In the genomic region with DNA sequence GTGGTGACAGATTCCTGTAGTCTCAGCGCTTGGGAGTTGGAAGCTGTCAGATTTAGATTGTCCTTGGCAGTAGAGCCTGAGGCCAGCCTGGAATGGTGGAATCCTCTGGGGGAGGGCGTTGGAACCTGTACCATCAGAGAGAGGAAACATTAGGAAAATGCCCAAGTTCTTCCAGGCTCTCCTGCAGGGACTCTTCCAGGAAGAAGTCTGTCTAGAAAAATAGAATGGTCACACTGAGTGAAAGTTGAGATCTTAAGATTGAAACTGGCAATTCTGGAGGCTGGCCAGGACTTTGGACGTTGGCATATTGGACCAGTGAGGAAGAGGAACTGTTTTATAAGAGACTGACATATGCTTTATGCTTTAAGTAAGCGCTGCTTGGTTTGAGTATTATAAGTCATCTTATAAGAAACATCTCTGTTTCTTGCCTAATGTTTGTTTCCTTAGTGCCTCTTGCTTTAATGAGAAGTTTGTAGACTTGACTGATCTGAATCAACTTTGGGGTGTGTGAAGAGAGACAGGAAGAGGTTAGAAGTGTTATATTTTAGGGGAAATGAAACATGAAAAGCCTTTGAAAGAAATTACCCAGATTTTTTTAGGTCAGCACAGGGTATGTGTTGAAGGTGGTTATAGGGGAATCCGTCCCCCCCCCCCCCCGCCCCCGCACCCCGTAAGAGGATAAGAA, we compare ENCODE assay signal across 13 mouse cellular contexts. TPM values are rescaled to one million over a fixed set of nuclear protein-coding genes. Genes with fewer than 3 reads are reported as not detected.
DNase-seq lines count a peak whose midpoint lies in the region; ATAC-seq and TF ChIP-seq lines count a peak whose summit lies in the region.
"Had no signal": no experiment of that assay in that cellular context is flagged by ENCODE, and none has a peak within 500 bp of the region (broad histone marks: within the 10 kb centered on the region; RNA-seq: fewer than 3 reads in every experiment).

No protein-coding gene starts in this region.

- no peak for TF ChIP-seq CTCF in liver, adult 2 months (IDR thresholded peaks at IDR 0.05; ENCODE audit: low read depth, low read length)

- H3K27me3 ChIP-seq in liver, adult 2 months (ENCODE audit: control insufficient read depth, insufficient read depth, low read length), result no peaks in the 10 kb centered on the region
- H3K27me3 ChIP-seq in liver, embryonic 12.5 days (replicated peaks), result no peaks in the 10 kb centered on the region
- H3K27me3 ChIP-seq in intestine, embryonic 16.5 days (replicated peaks; ENCODE audit: control insufficient read depth, insufficient read depth, low read length), result no peaks in the 10 kb centered on the region
- H3K27me3 ChIP-seq: limb, embryonic 13.5 days had no signal

- peaks cover 24% of the 10 kb centered on the region for H3K79me2 ChIP-seq in liver, adult 2 months (ENCODE audit: control insufficient read depth, insufficient read depth, low read length)

- H3K4me1 ChIP-seq in liver, adult 2 months (ENCODE audit: control insufficient read depth, insufficient read depth, low read length), result peaks cover 26% of the 10 kb centered on the region
- H3K4me1 ChIP-seq in liver, embryonic 12.5 days, result peaks cover 41% of the 10 kb centered on the region
- H3K4me1 ChIP-seq in intestine, embryonic 16.5 days (ENCODE audit: control insufficient read depth, insufficient read depth, low read length), result peaks cover 6% of the 10 kb centered on the region

- TF ChIP-seq POLR2A in liver, adult 2 months (IDR thresholded peaks at IDR 0.05; ENCODE audit: extremely low read depth, insufficient read depth, low read length), result no peak

- no peaks in the 10 kb centered on the region for H3K36me3 ChIP-seq in liver, adult 2 months (ENCODE audit: control insufficient read depth, insufficient read depth, low read length)
- H3K36me3 ChIP-seq in liver, embryonic 12.5 days, result no peaks in the 10 kb centered on the region
- no peaks in the 10 kb centered on the region for H3K36me3 ChIP-seq in intestine, embryonic 16.5 days (ENCODE audit: control insufficient read depth, insufficient read depth, low read length)
- H3K36me3 ChIP-seq: limb, embryonic 13.5 days had no signal

- no peak overlapping the region for H3K4me3 ChIP-seq in liver, adult 2 months (ENCODE audit: insufficient read depth, low read depth, low read length)
- no peak overlapping the region for H3K4me3 ChIP-seq in liver, embryonic 12.5 days
- no peak overlapping the region for H3K4me3 ChIP-seq in intestine, embryonic 16.5 days (ENCODE audit: low read length)
- H3K4me3 ChIP-seq: layer of hippocampus, adult 2 months; limb, embryonic 13.5 days had no signal

- WGBS in liver, adult 2 months, result 68% methylated on average over 8 of the region's 8 CpGs
- WGBS in liver, embryonic 12.5 days (ENCODE audit: insufficient replicate concordance), result 78% methylated on average over 8 of the region's 8 CpGs
- 86% methylated on average over 8 of the region's 8 CpGs for WGBS in intestine, embryonic 16.5 days

- H3K9ac ChIP-seq in liver, adult 2 months (ENCODE audit: low read depth, low read length), result no peak overlapping the region
- H3K9ac ChIP-seq in liver, embryonic 12.5 days, result no peak overlapping the region
- H3K9ac ChIP-seq in intestine, embryonic 16.5 days (ENCODE audit: low read depth, low read length), result no peak overlapping the region
- H3K9ac ChIP-seq: limb, embryonic 13.5 days had no signal

- H3K4me2 ChIP-seq in liver, embryonic 12.5 days, result no peak overlapping the region
- H3K4me2 ChIP-seq in intestine, embryonic 16.5 days (ENCODE audit: low read depth, low read length), result no peak overlapping the region
- H3K4me2 ChIP-seq: limb, embryonic 13.5 days had no signal

- no peak overlapping the region for H3K27ac ChIP-seq in liver, adult 2 months (replicated peaks; ENCODE audit: insufficient read depth, low read depth, low read length)
- H3K27ac ChIP-seq in liver, embryonic 12.5 days, result no peak overlapping the region
- no peak overlapping the region for H3K27ac ChIP-seq in intestine, embryonic 16.5 days (ENCODE audit: low read length)
- H3K27ac ChIP-seq: hindbrain, postnatal 0 days; layer of hippocampus, adult 2 months; limb, embryonic 13.5 days had no signal

- ATAC-seq in liver, embryonic 12.5 days, result no peak
- ATAC-seq in activated CD4-positive, CD25-positive, alpha-beta regulatory T cell, adult 4 months, result peak; percentile 67
- no peak for ATAC-seq in intestine, embryonic 16.5 days
- ATAC-seq: hindbrain, postnatal 0 days had no signal

- peak; percentile 33 for DNase-seq in liver, adult 2 months (ENCODE audit: extremely low read depth, low read depth, low spot score)
- peak; percentile 17 to 21 for DNase-seq in cerebellum, postnatal 10 days
- DNase-seq in naive thymus-derived CD4-positive, alpha-beta T cell, adult 2 months (ENCODE audit: low read depth), result peak; percentile 70
- no peak for DNase-seq in thymus, postnatal 36 days
- DNase-seq: adrenal gland, adult 2 months; heart, adult 18-20 months; lung, postnatal 14 days had no signal

- no peaks in the 10 kb centered on the region for H3K9me3 ChIP-seq in liver, embryonic 12.5 days (replicated peaks)
- H3K9me3 ChIP-seq in intestine, embryonic 16.5 days (ENCODE audit: control insufficient read depth, low read length), result no peaks in the 10 kb centered on the region
- H3K9me3 ChIP-seq: limb, embryonic 13.5 days had no signal

RNA-seq across cellular contexts. Expression of a gene that starts 2.6 kb away (rescaled TPM):
- 38.6 and 40.8 TPM in 2 replicates for total RNA-seq in liver, adult 2 months (2014; rRNA removed)
- 16.0 and 16.5 TPM in 2 replicates for polyA plus RNA-seq in liver, adult 2 months (2012; rRNA removed)
- 14.5 and 14.8 TPM in 2 replicates for polyA plus RNA-seq in liver, embryonic 12.5 days (2016; fragmentation: Nextera tagmentation; extraction: Ambion mirVana)
- polyA plus RNA-seq in activated CD4-positive, CD25-positive, alpha-beta regulatory T cell, adult 4 months (2017; shearing (Covaris generic)), result 10 to 100 TPM; 24.6 to 33.1 TPM
- 17.2 and 19.4 TPM in 2 replicates for polyA plus RNA-seq in intestine, embryonic 16.5 days (2015; fragmentation: Nextera tagmentation; extraction: Ambion mirVana)

RNA-seq across cellular contexts. Expression of a gene that starts 15.3 kb away (rescaled TPM):
- total RNA-seq in liver, adult 2 months (2014; rRNA removed), result 14.2 and 19.6 TPM in 2 replicates
- 1.4 and 1.8 TPM in 2 replicates for polyA plus RNA-seq in liver, adult 2 months (2012; rRNA removed)
- 19.1 and 21.5 TPM in 2 replicates for polyA plus RNA-seq in liver, embryonic 12.5 days (2016; fragmentation: Nextera tagmentation; extraction: Ambion mirVana)
- 10 to 100 TPM; 46.8 to 50.2 TPM for polyA plus RNA-seq in activated CD4-positive, CD25-positive, alpha-beta regulatory T cell, adult 4 months (2017; shearing (Covaris generic))
- polyA plus RNA-seq in intestine, embryonic 16.5 days (2015; fragmentation: Nextera tagmentation; extraction: Ambion mirVana), result 18.7 and 21.5 TPM in 2 replicates

Comparison
In these comparisons a context has a peak if more than half of its experiments do, and no peak if none do; other contexts are left out.
1. DNase-seq: peak in liver, adult 2 months (single experiment), cerebellum, postnatal 10 days (2 of 2) and naive thymus-derived CD4-positive, alpha-beta T cell, adult 2 months (single experiment); none in thymus, postnatal 36 days (0 of 2).